ENCODE assay signal across 9 mouse cellular contexts in genomic region chr6:114358171-114358570, GRCm38 (mm10). TPM values are rescaled to one million over a fixed set of nuclear protein-coding genes. Genes with fewer than 3 reads are reported as not detected.
DNase-seq lines count a peak whose midpoint lies in the region; ATAC-seq and TF ChIP-seq lines count a peak whose summit lies in the region.
"Had no signal": no experiment of that assay in that cellular context is flagged by ENCODE, and none has a peak within 500 bp of the region (broad histone marks: within the 10 kb centered on the region; RNA-seq: fewer than 3 reads in every experiment).

No protein-coding gene starts in this region.

- ATAC-seq in granulocyte monocyte progenitor cell, adult 5-6 weeks (replicated peaks; ENCODE audit: poor library complexity, severe bottlenecking), result no peak

- intact Hi-C loops in gastrocnemius, adult 2 months (cut with DNase I), result loop anchor here (5.0 kb wide), 1 partner anchor 39 kb away; the partner anchor contains the start of gene Hrh1

- peak; percentile 4 for DNase-seq in kidney, adult 9 months
- DNase-seq in kidney, adult 11 months, result no peak
- peak; percentile 16 for DNase-seq in adrenal gland, postnatal 25 days
- peak; percentile 56 for DNase-seq in gastrocnemius, adult 2 months
- DNase-seq in kidney, postnatal 25 days, result peak; percentile 21 to 41
- no peak for DNase-seq in left cerebral cortex, adult 8-10 months (ENCODE audit: low spot score in 2 of 2)

- TF ChIP-seq CTCF in gastrocnemius, adult 2 months (IDR thresholded peaks at IDR 0.05), result no peak

- peak overlapping the region; percentile 24; the same call in 1 of the 2 replicates for H3K27ac ChIP-seq in gastrocnemius, adult 2 months
- H3K27ac ChIP-seq: embryonic facial prominence, embryonic 13.5 days; heart, embryonic 15.5 days had no signal

- H3K4me3 ChIP-seq in gastrocnemius, adult 2 months, result no peak overlapping the region
- H3K4me3 ChIP-seq: embryonic facial prominence, embryonic 13.5 days; heart, embryonic 15.5 days had no signal

RNA-seq across cellular contexts. Expression of gene Hrh1, which starts 39.6 kb away (rescaled TPM):
- 1.6 and 2.2 TPM in 2 replicates for total RNA-seq in adrenal gland, postnatal 25 days (2021)
- total RNA-seq in gastrocnemius, adult 2 months (2021), result under 1 TPM; 0.36 to 0.67 TPM
- not detected in 2 replicates for total RNA-seq in granulocyte monocyte progenitor cell, adult 5-6 weeks (2014; fragmentation: Nextera tagmentation)
- total RNA-seq in granulocyte monocyte progenitor cell, adult 5-6 weeks (2017), result not detected in 2 replicates
- 10 to 100 TPM; 15.8 to 19.6 (median 17.2) TPM for total RNA-seq in left cerebral cortex, adult 8-10 months (2022)

Comparison
In these comparisons a context has a peak if more than half of its experiments do, and no peak if none do; other contexts are left out.
1. DNase-seq: peak in kidney, adult 9 months (single experiment), adrenal gland, postnatal 25 days (single experiment), gastrocnemius, adult 2 months (single experiment) and kidney, postnatal 25 days (2 of 2); none in kidney, adult 11 months (single experiment) and left cerebral cortex, adult 8-10 months (0 of 2).